Mouse (Mus musculus) neural tube, embryonic 11.5 days (tissue): Measurements from ENCODE around the gene Sec13. TPM values are rescaled to one million over a fixed set of nuclear protein-coding genes. Genes with fewer than 3 reads are reported as not detected.

Source experiments
- ATAC-seq: fragments of 200-750 bp; cut with Nextera tagmentation; 2 replicates; pipeline ENCODE4 v1.8.0; 2017; ENCODE audit warnings: moderate number of reproducible peaks, mild to moderate bottlenecking, moderate TSS enrichment, moderate library complexity; ENCODE audit not compliant: insufficient read depth, low FRiP score, low TSS enrichment
- DNase-seq: peaks from one replicate; pipeline ENCODE4 v3.0.0-alpha.2; 2015; ENCODE audit warnings: low spot score
- H3K27ac ChIP-seq: fragments of 300-500 bp; sonication (generic); 2 replicates; pipeline ENCODE4 v1.5.1; 2014; ENCODE audit warnings: low read depth, mild to moderate bottlenecking, low read length
- H3K27me3 ChIP-seq: fragments of 300-500 bp; sonication (generic); 2 replicates; pipeline ENCODE4 v1.6.1; 2014; ENCODE audit warnings: mild to moderate bottlenecking, low read length, mixed read lengths; ENCODE audit not compliant: control insufficient read depth, insufficient read depth
- H3K36me3 ChIP-seq: fragments of 300-500 bp; sonication (generic); 2 replicates; pipeline ENCODE4 v1.6.1; 2014; ENCODE audit warnings: mild to moderate bottlenecking, low read length, moderate library complexity, mixed read lengths; ENCODE audit not compliant: control insufficient read depth, insufficient read depth
- H3K4me1 ChIP-seq: fragments of 300-500 bp; sonication (generic); 2 replicates; pipeline ENCODE4 v1.6.1; 2014; ENCODE audit warnings: low read length, mixed read lengths; ENCODE audit not compliant: control insufficient read depth, insufficient read depth
- H3K4me2 ChIP-seq: fragments of 300-500 bp; sonication (generic); 2 replicates; pipeline ENCODE4 v1.6.1; 2014; ENCODE audit warnings: low read depth, mild to moderate bottlenecking, moderate library complexity
- H3K4me3 ChIP-seq: fragments of 300-500 bp; sonication (generic); 2 replicates; pipeline ENCODE4 v1.5.1; 2014; ENCODE audit warnings: low read depth, low read length
- H3K9ac ChIP-seq: fragments of 300-500 bp; sonication (generic); 2 replicates; pipeline ENCODE4 v1.6.1; 2014; ENCODE audit warnings: mild to moderate bottlenecking, low read length
- H3K9me3 ChIP-seq: fragments of 300-500 bp; sonication (generic); 2 replicates; pipeline ENCODE4 v1.6.1; 2016; ENCODE audit warnings: low read length; ENCODE audit not compliant: control insufficient read depth
- WGBS: fragments of 180-500 bp; shearing (Covaris S2); extraction: QIAGEN DNeasy Blood & Tissue Kit; methylation state at CpG from one replicate; pipeline ENCODE4 v1.1.7; 2014; 5-methylcytosine and 5-hydroxymethylcytosine counted together
- polyA plus RNA-seq: library from polyadenylated mRNA; unstranded; fragments of >200 nt; fragmentation: Nextera tagmentation; extraction: Ambion mirVana; gene quantifications from 2 replicates; pipeline ENCODE4 v1.2.1, GENCODE M21; 2014

Gene Sec13
- polyA plus RNA-seq, 1 experiment from 2014 or later, result 309 TPM

- DNase-seq (no peak), ATAC-seq (no peak)
- 47% methylated on average over 4 of the region's 4 CpGs for whole genome bisulfite sequencing
- no peaks in the 10 kb centered on the region for H3K27me3 ChIP-seq
- no peak overlapping the region for H3K4me3 ChIP-seq
- no peak overlapping the region for H3K9ac ChIP-seq
- peak overlapping the region; percentile 99; the same call in 1 of the 2 replicates for H3K4me2 ChIP-seq
- no peak overlapping the region for H3K27ac ChIP-seq
- no peaks in the 10 kb centered on the region for H3K36me3 ChIP-seq
- H3K4me1 ChIP-seq, result peaks cover 15% of the 10 kb centered on the region
- H3K9me3 ChIP-seq, result no peaks in the 10 kb centered on the region
Measured at GRCm38 (mm10) chr6:113695766-113696355, 44.7 kb downstream of the Sec13 start.

- no peak overlapping the region for H3K27ac ChIP-seq
- 67% methylated on average over 1 of the region's 1 CpGs for WGBS
Measured at GRCm38 (mm10) chr6:113695203-113695602, 45.3 kb downstream of the Sec13 start.

GRCm38 (mm10) chr6:113693377-113693776, 47.2 kb downstream of the Sec13 start:
- Histone ChIP-seq H3K27me3 (no peaks in the 10 kb centered on the region), H3K4me2 (no peak overlapping the region), H3K9ac (no peak overlapping the region), H3K9me3 (no peaks in the 10 kb centered on the region), H3K27ac (no peak overlapping the region), H3K4me1 (peaks cover 23% of the 10 kb centered on the region), H3K36me3 (no peaks in the 10 kb centered on the region), H3K4me3 (no peak overlapping the region)
- DNase-seq (no peak), ATAC-seq (no peak)
- 92% methylated on average over 5 of the region's 5 CpGs for WGBS

More at GRCm38 (mm10) chr6:113695203-113695602, 45.3 kb downstream of the Sec13 start:
- Histone ChIP-seq H3K27me3 (no peaks in the 10 kb centered on the region), H3K4me1 (peaks cover 22% of the 10 kb centered on the region), H3K9ac (no peak overlapping the region), H3K4me2 (no peak overlapping the region), H3K4me3 (no peak overlapping the region), H3K9me3 (no peaks in the 10 kb centered on the region), H3K36me3 (no peaks in the 10 kb centered on the region)
- ATAC-seq (no peak), DNase-seq (no peak)

- no peak for DNase-seq
- Histone ChIP-seq H3K27ac (no peak overlapping the region), H3K36me3 (no peaks in the 10 kb centered on the region), H3K27me3 (no peaks in the 10 kb centered on the region), H3K9me3 (no peaks in the 10 kb centered on the region), H3K4me2 (no peak overlapping the region), H3K4me1 (peaks cover 16% of the 10 kb centered on the region), H3K9ac (no peak overlapping the region), H3K4me3 (no peak overlapping the region)
- ATAC-seq, result no peak
- 88% methylated on average over 5 of the region's 5 CpGs for WGBS
Measured at GRCm38 (mm10) chr6:113692661-113693133, 47.8 kb downstream of the Sec13 start.

- Histone ChIP-seq H3K27me3 (no peaks in the 10 kb centered on the region), H3K4me1 (peaks cover 16% of the 10 kb centered on the region), H3K4me3 (no peak overlapping the region), H3K9ac (peak overlapping the region; percentile 18), H3K36me3 (no peaks in the 10 kb centered on the region), H3K4me2 (peak overlapping the region; percentile 39), H3K27ac (peak overlapping the region; percentile 86), H3K9me3 (no peaks in the 10 kb centered on the region)
- no peak for ATAC-seq
- 80% methylated on average over 4 of the region's 4 CpGs for WGBS
- DNase-seq, result no peak
Measured at GRCm38 (mm10) chr6:113691084-113691462, 49.5 kb downstream of the Sec13 start.

GRCm38 (mm10) chr6:113690400-113691083, 50.0 kb downstream of the Sec13 start:
- Histone ChIP-seq H3K27me3 (no peaks in the 10 kb centered on the region), H3K36me3 (no peaks in the 10 kb centered on the region), H3K27ac (peak overlapping the region; percentile 86), H3K4me1 (peaks cover 16% of the 10 kb centered on the region), H3K9me3 (no peaks in the 10 kb centered on the region), H3K4me3 (no peak overlapping the region), H3K9ac (peak overlapping the region; percentile 18), H3K4me2 (peak overlapping the region; percentile 39)
- 8% methylated on average over 14 of the region's 14 CpGs for WGBS
- ATAC-seq, result no peak
- DNase-seq, result peak; percentile 61

- 7% methylated on average over 7 of the region's 7 CpGs for WGBS
- Histone ChIP-seq H3K27ac (peak overlapping the region; percentile 86), H3K4me1 (peaks cover 16% of the 10 kb centered on the region), H3K4me3 (no peak overlapping the region), H3K9ac (no peak overlapping the region), H3K4me2 (peak overlapping the region; percentile 10; the same call in 1 of the 2 replicates), H3K27me3 (no peaks in the 10 kb centered on the region), H3K9me3 (no peaks in the 10 kb centered on the region), H3K36me3 (no peaks in the 10 kb centered on the region)
- no peak; the same call in 1 of the 2 replicates for ATAC-seq
- DNase-seq, result peak; percentile 53
Measured at GRCm38 (mm10) chr6:113690008-113690399, 50.5 kb downstream of the Sec13 start.

- Histone ChIP-seq H3K9ac (no peak overlapping the region), H3K9me3 (no peaks in the 10 kb centered on the region), H3K27me3 (no peaks in the 10 kb centered on the region), H3K4me3 (no peak overlapping the region), H3K4me2 (no peak overlapping the region), H3K27ac (no peak overlapping the region), H3K4me1 (peaks cover 16% of the 10 kb centered on the region), H3K36me3 (no peaks in the 10 kb centered on the region)
- DNase-seq (no peak), ATAC-seq (no peak)
- WGBS, result 54% methylated on average over 8 of the region's 8 CpGs
Measured at GRCm38 (mm10) chr6:113686551-113687125, 53.9 kb downstream of the Sec13 start.
